Mouse (Mus musculus): ENCODE data around the gene Anp32e. TPM values are rescaled to one million over a fixed set of nuclear protein-coding genes. Genes with fewer than 3 reads are reported as not detected.
"Not testable (repeated sequence)": the region's sequence is repeated elsewhere in the genome, so short reads cannot be mapped to it uniquely, and the experiment has no call there.

The Anp32e gene
- 149 and 178 TPM in 2 replicates for polyA plus RNA-seq (2015; fragmentation: Nextera tagmentation; extraction: Ambion mirVana)

- peak; percentile 100 for ATAC-seq
- Histone ChIP-seq H3K27me3 (replicated peaks) (no peaks in the 10 kb centered on the region), H3K4me1 (replicated peaks) (0 out of 2 replicates have a peak, but pooled peaks cover 9% of the 10 kb centered on the region), H3K9me3 (no peaks in the 10 kb centered on the region), H3K4me2 (replicated peaks) (peak within 1 kb of the TSS; percentile 74), H3K36me3 (peaks cover 6% of the 10 kb centered on the region), H3K4me3 (replicated peaks) (peak within 1 kb of the TSS; percentile 97), H3K27ac (peak within 1 kb of the TSS; percentile 90), H3K9ac (peak within 1 kb of the TSS; percentile 99)
- under 1% methylated on average over 49 of the region's 49 CpGs for WGBS
Measured at GRCm38 (mm10) chr3:95928658-95929503, at the start of gene Anp32e. Gene Anp32e, plus strand, starts transcription at chr3:95929246.

DNA sequence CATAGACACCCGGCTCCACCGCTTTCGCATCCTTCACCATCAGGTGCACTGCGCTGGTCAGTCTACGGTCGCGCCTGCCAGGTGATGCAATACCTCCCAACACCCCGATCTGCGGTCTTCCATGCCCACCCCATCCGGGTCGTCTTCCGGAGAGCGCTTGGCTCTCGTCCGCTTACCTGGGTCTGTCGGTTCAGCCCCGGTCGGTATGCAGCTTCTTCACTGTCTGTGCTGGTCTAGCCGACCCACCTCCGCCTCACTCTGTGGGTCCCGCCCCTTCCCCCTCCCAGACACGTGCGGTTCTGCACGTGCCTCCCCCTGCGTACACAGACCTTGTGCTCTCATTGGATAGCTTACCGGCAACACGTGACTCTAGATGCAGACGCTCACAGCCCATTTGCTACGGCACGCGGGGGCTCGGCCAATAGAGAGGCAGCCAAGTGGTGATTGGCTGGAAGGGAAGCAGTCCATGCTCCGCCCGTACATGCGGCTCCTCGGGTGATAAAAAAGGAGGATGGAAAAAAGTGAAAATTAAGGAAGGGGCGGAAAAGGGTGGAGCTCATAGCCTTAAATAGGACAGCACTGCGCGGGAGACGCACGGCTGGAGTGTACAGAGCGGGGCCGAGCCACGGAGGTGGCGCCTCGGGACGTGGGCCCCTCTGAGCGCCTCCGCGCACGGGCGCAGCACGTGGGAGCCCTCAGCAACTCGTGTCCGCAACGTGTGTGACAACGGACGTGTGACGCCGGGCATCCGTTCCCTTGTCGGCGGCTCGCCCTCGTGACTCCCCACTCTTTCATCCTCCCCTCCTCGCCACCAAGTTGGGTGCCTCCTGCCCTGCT, 46.8 kb upstream of the Anp32e start, which contains the start of gene Ciart:
Gene Ciart (minus strand): TSS at position 273 of the 837 bp plus-strand sequence.
- peak within 1 kb of the TSS; percentile 99 for H3K4me2 ChIP-seq (replicated peaks)
- peaks cover 13% of the 10 kb centered on the region for H3K4me1 ChIP-seq (replicated peaks)
- ATAC-seq, result peak; percentile 98
- H3K9ac ChIP-seq, result peak within 1 kb of the TSS; percentile 49
- peak within 1 kb of the TSS; percentile 52 for H3K4me3 ChIP-seq (replicated peaks)
- no peaks in the 10 kb centered on the region for H3K27me3 ChIP-seq (replicated peaks)
- no peaks in the 10 kb centered on the region for H3K9me3 ChIP-seq
- under 1% methylated on average over 66 of the region's 66 CpGs for WGBS
- H3K36me3 ChIP-seq, result no peaks in the 10 kb centered on the region
- peak within 1 kb of the TSS; percentile 59; the same call in 1 of the 2 replicates for H3K27ac ChIP-seq

DNA sequence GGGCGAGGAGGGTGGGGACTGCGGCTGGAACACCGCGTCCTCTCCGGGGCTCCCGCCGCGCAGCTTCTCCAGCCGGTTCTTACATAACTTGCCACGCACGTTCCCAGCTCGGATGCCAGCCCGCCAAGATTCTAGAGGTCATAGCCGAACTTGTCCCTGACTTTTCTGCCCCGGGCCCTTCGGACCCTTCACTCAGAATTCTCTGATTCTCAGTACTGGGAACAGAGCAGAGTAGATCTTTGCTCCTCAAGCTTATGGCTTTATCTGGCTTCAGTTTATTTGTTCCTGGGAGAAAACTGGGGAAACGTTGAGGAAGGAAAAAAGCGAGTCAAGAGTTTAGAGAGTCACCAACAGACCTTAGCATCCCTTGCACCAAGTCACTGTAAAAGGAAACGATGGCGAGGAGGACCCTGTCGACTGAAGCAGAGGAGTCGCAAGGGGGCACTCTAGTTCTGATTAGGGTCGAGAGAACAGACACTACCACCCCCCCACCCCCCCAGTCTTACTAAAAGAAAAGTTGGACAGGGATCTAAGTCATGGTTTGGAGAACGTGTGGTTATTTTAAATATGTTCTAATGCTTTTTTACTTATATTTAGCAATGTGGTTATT, 46.1 kb upstream of the Anp32e start:
- Histone ChIP-seq H3K9ac (peak overlapping the region; percentile 38), H3K4me2 (replicated peaks) (peak overlapping the region; percentile 99), H3K27me3 (replicated peaks) (no peaks in the 10 kb centered on the region), H3K4me3 (replicated peaks) (peak overlapping the region; percentile 52), H3K36me3 (no peaks in the 10 kb centered on the region), H3K27ac (peak overlapping the region; percentile 59; the same call in 1 of the 2 replicates), H3K9me3 (no peaks in the 10 kb centered on the region), H3K4me1 (replicated peaks) (peaks cover 13% of the 10 kb centered on the region)
- 3% methylated on average over 24 of the region's 24 CpGs for WGBS
- no peak for ATAC-seq

DNA sequence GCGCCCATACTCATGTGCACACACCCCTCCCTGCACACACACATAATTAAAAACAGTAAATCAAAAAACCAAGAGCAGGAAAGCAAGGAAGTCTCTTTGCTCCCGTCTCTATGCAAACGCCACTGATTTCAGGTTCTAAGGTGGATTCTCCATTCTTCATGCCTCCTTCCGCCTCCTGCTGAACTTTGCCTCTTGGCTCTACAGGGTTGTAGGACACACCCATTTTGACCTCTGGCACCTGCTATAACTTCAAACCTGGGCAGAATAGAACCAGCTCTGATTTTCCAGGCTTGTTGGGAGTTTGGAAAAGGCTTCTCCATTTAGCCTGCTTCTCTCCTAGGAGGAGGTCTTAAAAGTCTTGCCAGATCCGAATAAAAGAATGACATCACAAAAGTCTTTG, 44.6 kb upstream of the Anp32e start:
- Histone ChIP-seq H3K4me2 (replicated peaks) (peak overlapping the region; percentile 26; the same call in 1 of the 2 replicates), H3K36me3 (no peaks in the 10 kb centered on the region), H3K4me1 (replicated peaks) (peaks cover 13% of the 10 kb centered on the region), H3K4me3 (replicated peaks) (no peak overlapping the region), H3K9ac (no peak overlapping the region), H3K27ac (peak overlapping the region; percentile 66), H3K27me3 (replicated peaks) (no peaks in the 10 kb centered on the region), H3K9me3 (no peaks in the 10 kb centered on the region)
- 66% methylated on average over 5 of the region's 5 CpGs for WGBS
- no peak for ATAC-seq

GRCm38 (mm10) chr3:95887596-95887995, 41.5 kb upstream of the Anp32e start:
- Histone ChIP-seq H3K27ac (no peak overlapping the region), H3K4me1 (replicated peaks) (peaks cover 17% of the 10 kb centered on the region), H3K9me3 (no peaks in the 10 kb centered on the region), H3K36me3 (no peaks in the 10 kb centered on the region), H3K4me2 (replicated peaks) (no peak overlapping the region), H3K9ac (no peak overlapping the region), H3K4me3 (replicated peaks) (no peak overlapping the region), H3K27me3 (replicated peaks) (no peaks in the 10 kb centered on the region)
- 0 out of 2 replicates have a peak, but pooled peaks have one; percentile 27 for ATAC-seq
- 63% methylated on average over 4 of the region's 4 CpGs for WGBS

GRCm38 (mm10) chr3:95889664-95890063, 39.4 kb upstream of the Anp32e start:
- peaks cover 17% of the 10 kb centered on the region for H3K4me1 ChIP-seq (replicated peaks)
- no peak for ATAC-seq
- no peak overlapping the region for H3K4me3 ChIP-seq (replicated peaks)
- no peaks in the 10 kb centered on the region for H3K27me3 ChIP-seq (replicated peaks)
- no peaks in the 10 kb centered on the region for H3K9me3 ChIP-seq
- 82% methylated on average over 3 of the region's 3 CpGs for WGBS
- no peak overlapping the region for H3K27ac ChIP-seq
- no peak overlapping the region for H3K9ac ChIP-seq
- no peaks in the 10 kb centered on the region for H3K36me3 ChIP-seq
- H3K4me2 ChIP-seq (replicated peaks), result no peak overlapping the region

- 19% methylated on average over 12 of the region's 12 CpGs for WGBS
- Histone ChIP-seq H3K27ac (peak within 1 kb of the TSS; percentile 88), H3K9ac (peak within 1 kb of the TSS; percentile 35), H3K4me2 (replicated peaks) (peak within 1 kb of the TSS; percentile 56), H3K4me1 (replicated peaks) (peaks cover 21% of the 10 kb centered on the region), H3K4me3 (replicated peaks) (peak within 1 kb of the TSS; percentile 33), H3K36me3 (no peaks in the 10 kb centered on the region), H3K9me3 (no peaks in the 10 kb centered on the region), H3K27me3 (replicated peaks) (no peaks in the 10 kb centered on the region)
- no peak for ATAC-seq
Measured at GRCm38 (mm10) chr3:95891211-95892065, 37.6 kb upstream of the Anp32e start, which contains the start of gene BC028528. Gene BC028528, minus strand, starts transcription at chr3:95892005.

DNA sequence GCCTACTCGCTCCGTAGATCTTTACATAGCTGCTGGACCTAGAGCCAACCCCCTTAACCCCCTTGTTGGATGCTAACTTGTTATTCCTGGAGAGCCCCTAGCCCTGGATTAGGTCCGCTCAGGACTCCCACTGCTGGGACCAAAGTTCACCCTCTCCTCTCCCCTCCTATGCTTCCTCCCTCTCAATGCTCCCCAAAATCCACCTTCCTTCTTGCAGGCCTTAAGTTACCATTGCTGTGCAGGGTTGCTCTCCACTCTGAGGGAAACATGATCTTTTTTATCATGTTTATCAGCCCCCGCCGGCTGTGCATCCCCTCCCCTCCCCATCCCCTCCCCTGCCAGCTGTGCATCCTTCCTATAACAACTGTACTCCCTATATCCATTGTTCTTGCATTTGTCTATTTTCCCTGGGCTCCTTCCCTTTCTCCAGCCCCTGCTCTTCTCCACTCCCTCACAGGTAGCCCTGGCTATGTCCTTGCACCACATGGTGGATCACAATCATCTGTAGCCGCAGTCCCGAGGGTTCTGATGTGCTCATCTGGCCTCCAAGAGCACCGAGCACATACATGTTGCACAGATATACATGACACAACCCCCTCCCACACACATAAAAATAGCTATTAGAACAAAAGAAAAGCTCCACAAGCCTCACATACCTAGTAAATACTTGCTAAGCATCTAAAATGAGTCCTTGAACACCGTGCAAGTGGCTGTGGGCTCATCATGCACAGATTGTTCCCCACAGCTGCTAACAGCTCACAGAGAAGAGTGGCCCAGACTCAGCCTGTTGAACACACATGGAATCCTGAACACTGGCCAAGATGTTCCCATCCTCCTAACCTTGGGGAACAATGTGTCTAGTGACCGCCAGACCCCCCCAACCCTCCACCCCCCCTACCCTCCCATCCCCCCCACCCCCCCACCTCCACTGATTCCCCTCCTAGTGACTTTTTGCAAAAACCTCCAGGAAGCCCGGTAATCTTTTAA, 36.7 kb upstream of the Anp32e start:
- no peak for ATAC-seq
- H3K9ac ChIP-seq, result 0 out of 2 replicates have a peak overlapping the region, but pooled peaks have one; percentile 35
- 34% methylated on average over 11 of the region's 11 CpGs for WGBS
- H3K27ac ChIP-seq, result peak overlapping the region; percentile 88
- peaks cover 21% of the 10 kb centered on the region for H3K4me1 ChIP-seq (replicated peaks)
- H3K9me3 ChIP-seq, result no peaks in the 10 kb centered on the region
- 0 out of 2 replicates have a peak overlapping the region, but pooled peaks have one; percentile 33 for H3K4me3 ChIP-seq (replicated peaks)
- no peaks in the 10 kb centered on the region for H3K36me3 ChIP-seq
- no peaks in the 10 kb centered on the region for H3K27me3 ChIP-seq (replicated peaks)
- H3K4me2 ChIP-seq (replicated peaks), result peak overlapping the region; percentile 56

DNA sequence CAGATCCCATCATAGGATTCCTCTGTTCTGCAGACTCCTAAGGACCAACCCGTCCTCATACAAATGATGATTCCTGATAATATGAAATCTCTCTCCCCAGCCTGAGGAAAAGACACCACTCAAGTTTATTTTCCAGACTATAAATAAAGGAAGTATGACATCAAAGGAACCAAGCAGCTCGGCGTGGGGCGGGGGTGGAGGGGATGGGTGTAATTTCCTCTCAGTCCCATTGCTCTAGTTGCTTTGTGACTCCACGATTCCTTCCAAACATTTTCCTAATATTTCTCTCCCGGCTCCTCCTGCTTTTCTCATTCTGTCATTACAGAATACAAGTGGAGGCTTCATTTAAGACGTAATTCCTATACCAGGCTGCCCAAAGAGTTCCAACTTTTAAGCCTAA, 35.9 kb upstream of the Anp32e start:
- H3K9ac ChIP-seq, result no peak overlapping the region

GRCm38 (mm10) chr3:95893606-95894316, 35.3 kb upstream of the Anp32e start, which contains the start of gene Aph1a:
Gene Aph1a, plus strand, starts transcription at chr3:95893969.
- WGBS, result under 1% methylated on average over 29 of the region's 43 CpGs
- peak; percentile 98 for ATAC-seq
- Histone ChIP-seq H3K27ac (peak within 1 kb of the TSS; percentile 88), H3K4me3 (replicated peaks) (peak within 1 kb of the TSS; percentile 55), H3K9ac (peak within 1 kb of the TSS; percentile 65), H3K4me1 (replicated peaks) (peaks cover 21% of the 10 kb centered on the region), H3K4me2 (replicated peaks) (peak within 1 kb of the TSS; percentile 70)
- H3K27me3 ChIP-seq (replicated peaks); H3K9me3 ChIP-seq; H3K36me3 ChIP-seq: not testable (repeated sequence)

More for the DNA sequence above, 35.9 kb upstream of the Anp32e start:
- WGBS, result 13% methylated on average over 7 of the region's 7 CpGs
- Histone ChIP-seq H3K4me1 (replicated peaks) (peaks cover 21% of the 10 kb centered on the region), H3K4me3 (replicated peaks) (peak overlapping the region; percentile 55), H3K27me3 (replicated peaks) (no peaks in the 10 kb centered on the region), H3K36me3 (peaks cover 4% of the 10 kb centered on the region; the same call in 1 of the 2 replicates), H3K4me2 (replicated peaks) (peak overlapping the region; percentile 53), H3K9me3 (no peaks in the 10 kb centered on the region), H3K27ac (peak overlapping the region; percentile 88)
- peak; percentile 1; the same call in 1 of the 2 replicates for ATAC-seq
